Mouse (Mus musculus): ENCODE data around the gene 2610301B20Rik.
"Not testable (repeated sequence)": the region's sequence is repeated elsewhere in the genome, so short reads cannot be mapped to it uniquely, and the experiment has no call there.

The 2610301B20Rik gene

DNA sequence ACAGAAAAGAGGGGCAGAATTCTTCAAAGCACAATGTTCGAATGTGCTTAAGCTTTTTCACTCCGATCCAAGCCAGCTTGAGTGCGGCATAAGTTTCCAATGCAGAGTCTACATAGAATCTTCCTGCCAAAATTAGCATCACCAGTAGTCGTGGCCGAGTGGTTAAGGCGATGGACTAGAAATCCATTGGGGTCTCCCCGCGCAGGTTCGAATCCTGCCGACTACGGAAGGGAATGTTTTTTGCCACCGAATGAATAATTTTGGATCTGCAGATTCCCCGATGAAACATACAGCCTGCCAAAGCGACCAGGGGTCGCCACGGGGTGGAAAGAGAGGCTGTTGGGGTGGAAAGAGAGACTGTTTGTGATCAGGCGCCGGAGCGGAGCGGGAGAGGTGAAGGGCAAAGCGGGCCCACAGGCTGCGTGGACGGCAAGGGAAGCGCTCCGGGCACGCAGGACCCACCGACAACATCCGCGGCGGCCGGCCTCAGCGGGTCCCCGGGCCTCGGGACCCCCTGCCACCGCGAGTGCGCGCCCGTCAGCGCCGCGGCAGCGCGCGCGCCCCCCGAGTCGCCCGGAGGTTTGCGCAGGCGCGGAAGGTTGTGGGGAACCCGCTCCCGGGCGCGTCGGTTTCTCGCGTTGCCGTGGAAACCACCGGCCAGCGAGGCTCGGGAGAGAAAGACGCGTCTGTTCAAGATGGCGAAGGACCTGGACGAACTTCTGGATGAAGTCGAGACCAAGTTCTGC lies at the start of gene 2610301B20Rik:
Gene 2610301B20Rik (plus strand): TSS at position 579 of the 746 bp plus-strand sequence.
- DNase-seq (ENCODE audit: low spot score in 2 of 2), result peak; percentile 89 to 95

- DNase-seq (ENCODE audit: low spot score in 2 of 2), result no peak
These were observed 41.0 kb upstream of the 2610301B20Rik start for GRCm38 (mm10) chr4:10833273-10833672.

- peak in 1 of 2 experiments; percentile 20 for DNase-seq (ENCODE audit: low spot score in 2 of 2)
These were observed 38.8 kb upstream of the 2610301B20Rik start for GRCm38 (mm10) chr4:10835252-10836051.

GRCm38 (mm10) chr4:10845848-10846247 lies 28.4 kb upstream of the 2610301B20Rik start:
- DNase-seq (ENCODE audit: low spot score in 2 of 2), result no peak

DNA sequence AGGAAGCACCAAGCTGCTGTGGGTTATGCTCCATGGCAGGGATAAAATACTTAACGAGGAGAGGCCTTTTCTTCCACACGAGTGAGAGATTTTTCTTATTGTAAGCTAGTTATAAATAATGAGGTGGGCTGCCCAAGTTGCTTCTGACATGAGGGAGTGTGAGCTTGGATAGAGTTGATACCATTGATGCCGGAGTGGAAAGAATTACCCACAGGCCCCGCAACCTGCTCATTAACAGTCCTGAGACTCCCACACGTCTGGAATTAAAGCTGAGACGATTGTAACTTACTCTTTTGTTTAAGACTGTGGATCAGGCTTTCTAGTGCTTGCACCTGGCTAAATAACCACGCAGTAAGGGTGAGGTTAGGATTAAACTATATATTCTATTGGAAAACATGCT lies 24.5 kb upstream of the 2610301B20Rik start:
- no peak for DNase-seq (ENCODE audit: low spot score in 2 of 2)

- DNase-seq (ENCODE audit: low spot score in 2 of 2), result no peak
These were observed 23.3 kb upstream of the 2610301B20Rik start for GRCm38 (mm10) chr4:10851013-10851412.

DNA sequence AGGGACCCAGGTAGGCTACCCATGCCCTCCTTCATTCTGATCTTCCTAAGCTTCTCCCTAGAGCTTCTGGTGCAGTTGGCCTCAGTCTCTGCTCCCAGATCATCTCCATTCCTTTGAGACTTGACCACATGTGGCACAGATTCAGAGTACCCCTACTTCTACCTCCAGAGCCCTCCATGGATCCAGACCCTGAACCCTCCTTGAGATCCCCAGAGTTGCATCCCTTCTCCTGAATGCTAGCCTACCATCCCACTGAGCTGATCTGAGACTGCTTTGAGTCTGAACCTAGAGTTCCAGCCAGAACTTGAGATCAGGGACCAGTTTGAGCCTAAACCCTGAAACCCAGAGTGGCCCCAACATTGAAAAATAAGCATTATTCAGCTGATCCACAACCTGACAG lies 15.1 kb upstream of the 2610301B20Rik start:
- no peak for DNase-seq (ENCODE audit: low spot score in 2 of 2)

DNA sequence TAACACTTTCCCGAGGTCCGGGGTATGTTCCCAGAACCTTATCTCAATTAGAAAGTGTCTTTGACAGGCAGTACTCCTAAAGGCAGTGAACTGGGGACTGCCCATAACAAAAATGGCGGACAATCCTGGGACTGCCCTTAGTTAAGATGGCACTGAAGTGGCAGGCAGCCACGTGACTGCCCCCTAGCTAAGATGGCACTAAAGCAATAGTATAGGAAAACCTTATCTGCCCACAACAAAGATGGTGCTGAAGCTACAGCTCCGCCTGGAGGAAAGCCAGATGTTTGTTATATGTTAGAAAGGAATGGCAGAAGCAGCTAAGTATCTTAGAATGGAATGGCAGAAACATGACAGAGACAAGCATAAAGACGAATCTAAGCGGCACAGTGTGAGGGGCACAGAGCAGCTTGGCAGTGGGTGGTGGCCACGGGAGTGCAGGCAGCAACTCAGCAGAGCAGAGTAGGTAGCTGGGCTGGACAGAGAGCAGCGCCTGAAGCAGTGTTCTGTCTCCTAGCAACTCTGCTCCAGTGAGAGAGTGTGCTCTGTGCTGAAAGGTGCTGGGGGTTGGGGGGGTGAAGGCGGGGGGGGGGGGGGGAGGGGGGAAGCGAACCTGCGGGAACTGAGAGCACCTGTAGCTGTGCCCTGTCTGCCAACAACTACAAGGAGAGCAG lies 14.3 kb upstream of the 2610301B20Rik start:
- peak in 1 of 2 experiments; percentile 7 for DNase-seq (ENCODE audit: low spot score in 2 of 2)

DNA sequence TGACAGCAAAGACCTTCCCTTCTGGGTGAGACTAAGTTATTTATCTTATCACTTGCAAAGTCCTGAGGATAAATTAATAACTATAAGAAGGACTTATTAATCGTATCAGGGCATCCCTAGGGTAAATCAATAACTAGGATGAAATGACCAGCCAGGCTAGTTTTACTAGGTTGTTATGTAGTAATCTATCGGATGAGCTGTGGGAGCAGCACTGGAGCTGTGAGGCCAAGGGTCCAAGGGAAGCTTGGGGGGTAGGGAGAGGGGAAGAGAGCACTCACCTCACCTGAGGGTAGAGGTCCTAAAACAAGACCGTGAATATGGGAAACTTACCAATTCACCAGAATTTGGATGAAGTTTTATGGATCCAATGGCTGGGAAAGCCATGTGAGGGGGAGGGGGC lies 13.5 kb upstream of the 2610301B20Rik start:
- DNase-seq (ENCODE audit: low spot score in 2 of 2), result no peak

DNA sequence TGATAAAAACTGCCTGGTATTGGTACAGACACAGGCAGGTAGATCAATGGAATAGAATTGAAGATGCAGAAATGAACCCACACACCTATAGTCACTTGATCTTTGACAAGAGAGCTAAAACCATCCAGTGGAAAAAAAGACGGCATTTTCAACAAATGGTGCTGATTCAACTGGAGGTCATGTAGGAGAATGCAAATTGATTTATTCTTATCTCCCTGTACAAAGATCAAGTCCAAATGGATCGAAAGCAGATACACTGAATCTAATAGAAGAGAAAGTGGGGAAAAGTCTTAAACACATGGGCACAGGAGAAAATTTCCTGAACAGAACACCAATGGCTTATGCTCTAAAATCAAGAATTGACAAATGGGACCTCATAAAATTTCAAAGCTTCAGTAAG lies 11.4 kb upstream of the 2610301B20Rik start:
- DNase-seq (ENCODE audit: low spot score in 2 of 2), result not testable (repeated sequence)

- no peak for DNase-seq (ENCODE audit: low spot score in 2 of 2)
These were observed 2.1 kb upstream of the 2610301B20Rik start for GRCm38 (mm10) chr4:10872231-10872630.

- no peak for DNase-seq (ENCODE audit: low spot score in 2 of 2)
These were observed 1.4 kb upstream of the 2610301B20Rik start for GRCm38 (mm10) chr4:10872685-10873539.

- DNase-seq (ENCODE audit: low spot score in 2 of 2), result peak in 1 of 2 experiments; percentile 14
These were observed 764 bp upstream of the 2610301B20Rik start for GRCm38 (mm10) chr4:10873549-10873919.

DNA sequence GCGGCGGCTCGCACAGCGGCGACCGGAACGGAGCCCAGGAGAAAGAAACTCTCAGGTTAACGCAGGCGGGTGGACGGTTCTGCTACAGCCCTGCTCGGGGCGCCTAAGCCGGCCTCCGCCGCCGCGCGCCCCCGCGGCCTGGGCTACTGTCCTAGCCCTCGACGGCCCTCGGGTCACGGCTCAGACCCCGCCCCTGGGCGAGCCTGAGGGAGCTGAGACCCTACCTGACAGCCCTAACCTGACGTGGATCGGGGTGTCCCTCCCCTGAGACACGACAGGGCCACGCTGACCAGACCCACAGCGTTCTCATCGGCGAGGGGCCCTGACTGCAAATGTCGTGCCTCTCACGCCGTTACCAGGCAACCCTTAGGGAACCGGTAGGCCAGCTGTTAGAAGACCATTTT lies 422 bp downstream of the 2610301B20Rik start:
- DNase-seq (ENCODE audit: low spot score in 2 of 2), result peak; percentile 18 to 23

GRCm38 (mm10) chr4:10875407-10875806 lies 1.1 kb downstream of the 2610301B20Rik start:
- peak in 1 of 2 experiments; percentile 17 for DNase-seq (ENCODE audit: low spot score in 2 of 2)

- DNase-seq (ENCODE audit: low spot score in 2 of 2), result no peak
These were observed 2.8 kb downstream of the 2610301B20Rik start for GRCm38 (mm10) chr4:10877057-10877456.

GRCm38 (mm10) chr4:10883740-10884408 lies 9.6 kb downstream of the 2610301B20Rik start:
- DNase-seq (ENCODE audit: low spot score in 2 of 2), result no peak

- no peak for DNase-seq (ENCODE audit: low spot score in 2 of 2)
These were observed 14.5 kb downstream of the 2610301B20Rik start for GRCm38 (mm10) chr4:10888835-10889234.

GRCm38 (mm10) chr4:10896262-10896661 lies 22.0 kb downstream of the 2610301B20Rik start:
- no peak for DNase-seq (ENCODE audit: low spot score in 2 of 2)

GRCm38 (mm10) chr4:10896859-10897258 lies 22.6 kb downstream of the 2610301B20Rik start:
- DNase-seq (ENCODE audit: low spot score in 2 of 2), result no peak

All from frontal cortex, postnatal 25 days (tissue).